Mouse (Mus musculus): ENCODE data around the gene Iqsec1. TPM values are rescaled to one million over a fixed set of nuclear protein-coding genes. Genes with fewer than 3 reads are reported as not detected.

Gene Iqsec1
- polyA plus RNA-seq, 1 experiment from 2014 or later: 17.9 TPM

GRCm38 (mm10) chr6:90787587-90787986 is 200.9 kb downstream of the Iqsec1 start:
- no peak overlapping the region for H3K4me3 ChIP-seq
- H3K27ac ChIP-seq: no peak overlapping the region
- H3K4me2 ChIP-seq (replicated peaks): no peak overlapping the region
- H3K9ac ChIP-seq: no peak overlapping the region
- ATAC-seq (ENCODE audit: low FRiP score, low read depth): no peak
- H3K36me3 ChIP-seq: no peaks in the 10 kb centered on the region
- H3K27me3 ChIP-seq (replicated peaks): no peaks in the 10 kb centered on the region
- 96% methylated on average over 3 of the region's 3 CpGs for WGBS
- no peaks in the 10 kb centered on the region for H3K9me3 ChIP-seq
- H3K4me1 ChIP-seq: peaks cover 39% of the 10 kb centered on the region

- no peak overlapping the region for H3K9ac ChIP-seq
- no peak for ATAC-seq (ENCODE audit: low FRiP score, low read depth)
- H3K4me2 ChIP-seq (replicated peaks): 0 out of 2 replicates have a peak overlapping the region, but pooled peaks have one; percentile 1
- peaks cover 44% of the 10 kb centered on the region for H3K4me1 ChIP-seq
- no peak overlapping the region for H3K27ac ChIP-seq
- no peaks in the 10 kb centered on the region for H3K9me3 ChIP-seq
- 63% methylated on average over 6 of the region's 6 CpGs for WGBS
- no peaks in the 10 kb centered on the region for H3K36me3 ChIP-seq
- H3K4me3 ChIP-seq: no peak overlapping the region
- no peaks in the 10 kb centered on the region for H3K27me3 ChIP-seq (replicated peaks)
These were observed 201.4 kb downstream of the Iqsec1 start for GRCm38 (mm10) chr6:90787036-90787435.

DNA sequence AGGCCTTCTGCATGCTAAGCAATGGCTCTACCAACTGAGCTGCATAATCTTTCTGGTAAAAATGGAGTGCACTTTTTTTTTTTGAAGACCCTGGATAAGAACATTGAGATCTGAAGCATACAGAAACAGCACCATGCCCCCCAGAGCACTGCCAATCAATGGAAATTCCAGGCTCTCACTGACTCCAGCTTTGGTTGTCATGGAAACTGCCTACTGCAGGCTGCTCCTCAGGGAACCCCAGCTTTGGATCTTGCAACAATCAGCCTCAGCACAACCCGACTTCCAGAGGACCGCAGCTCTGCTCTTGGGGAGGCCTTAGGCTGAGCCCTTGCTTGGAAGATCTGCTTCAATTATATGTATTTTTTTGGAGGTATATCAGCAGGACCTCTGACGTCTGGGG is 201.9 kb downstream of the Iqsec1 start:
- Histone ChIP-seq H3K4me2 (replicated peaks) (0 out of 2 replicates have a peak overlapping the region, but pooled peaks have one; percentile 1), H3K27me3 (replicated peaks) (no peaks in the 10 kb centered on the region), H3K4me1 (peaks cover 49% of the 10 kb centered on the region), H3K36me3 (no peaks in the 10 kb centered on the region), H3K9ac (no peak overlapping the region), H3K9me3 (no peaks in the 10 kb centered on the region), H3K4me3 (no peak overlapping the region), H3K27ac (no peak overlapping the region)
- 23% methylated on average over 3 of the region's 3 CpGs for WGBS
- no peak for ATAC-seq (ENCODE audit: low FRiP score, low read depth)

DNA sequence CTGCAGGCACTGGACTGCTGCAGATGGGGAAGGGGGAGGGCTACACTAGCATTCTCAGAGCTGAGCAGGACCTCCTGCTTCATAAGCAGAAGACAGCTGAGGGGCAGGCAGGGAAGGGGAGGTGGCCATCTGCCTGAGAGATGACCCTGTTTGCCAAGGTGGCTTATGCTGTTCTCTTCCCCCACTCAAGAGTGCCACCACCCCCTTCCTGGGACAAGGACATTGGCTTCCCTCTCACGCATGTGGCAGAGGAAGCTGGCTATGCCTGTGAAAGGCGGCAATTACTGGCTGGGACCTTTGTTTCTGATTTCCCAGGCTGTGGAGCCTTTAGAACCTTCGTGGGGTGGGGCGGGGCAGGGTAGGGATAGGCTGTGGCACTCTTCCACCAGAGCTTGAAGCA is 204.5 kb downstream of the Iqsec1 start:
- Histone ChIP-seq H3K27me3 (replicated peaks) (no peaks in the 10 kb centered on the region), H3K4me1 (peaks cover 75% of the 10 kb centered on the region), H3K9ac (no peak overlapping the region), H3K27ac (peak overlapping the region; percentile 57), H3K36me3 (no peaks in the 10 kb centered on the region), H3K9me3 (no peaks in the 10 kb centered on the region), H3K4me3 (no peak overlapping the region), H3K4me2 (replicated peaks) (no peak overlapping the region)
- WGBS: 16% methylated on average over 4 of the region's 4 CpGs
- no peak for ATAC-seq (ENCODE audit: low FRiP score, low read depth)

DNA sequence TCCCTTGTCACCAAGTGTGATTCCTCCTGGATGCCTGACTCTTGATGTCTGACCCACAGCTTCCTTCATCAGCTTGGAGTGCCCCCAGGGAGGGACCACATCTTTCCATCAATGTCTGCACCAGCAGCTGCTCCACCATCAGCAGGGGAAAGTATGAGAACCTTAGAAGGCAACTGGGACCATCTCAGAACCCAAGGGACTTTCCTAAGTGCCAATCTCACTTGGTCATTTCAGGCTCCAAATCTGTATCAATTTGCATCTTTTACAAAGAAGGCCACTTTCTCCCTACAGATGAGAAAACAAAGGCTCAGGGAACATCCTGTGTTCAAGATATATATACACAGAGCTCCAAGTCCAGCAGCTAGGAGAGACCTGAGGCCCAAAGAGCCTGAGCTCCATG is 205.3 kb downstream of the Iqsec1 start:
- Histone ChIP-seq H3K27ac (peak overlapping the region; percentile 83), H3K4me2 (replicated peaks) (0 out of 2 replicates have a peak overlapping the region, but pooled peaks have one; percentile 62), H3K27me3 (replicated peaks) (no peaks in the 10 kb centered on the region), H3K9me3 (no peaks in the 10 kb centered on the region), H3K4me1 (peaks cover 80% of the 10 kb centered on the region), H3K9ac (no peak overlapping the region), H3K36me3 (no peaks in the 10 kb centered on the region), H3K4me3 (no peak overlapping the region)
- ATAC-seq (ENCODE audit: low FRiP score, low read depth): no peak

DNA sequence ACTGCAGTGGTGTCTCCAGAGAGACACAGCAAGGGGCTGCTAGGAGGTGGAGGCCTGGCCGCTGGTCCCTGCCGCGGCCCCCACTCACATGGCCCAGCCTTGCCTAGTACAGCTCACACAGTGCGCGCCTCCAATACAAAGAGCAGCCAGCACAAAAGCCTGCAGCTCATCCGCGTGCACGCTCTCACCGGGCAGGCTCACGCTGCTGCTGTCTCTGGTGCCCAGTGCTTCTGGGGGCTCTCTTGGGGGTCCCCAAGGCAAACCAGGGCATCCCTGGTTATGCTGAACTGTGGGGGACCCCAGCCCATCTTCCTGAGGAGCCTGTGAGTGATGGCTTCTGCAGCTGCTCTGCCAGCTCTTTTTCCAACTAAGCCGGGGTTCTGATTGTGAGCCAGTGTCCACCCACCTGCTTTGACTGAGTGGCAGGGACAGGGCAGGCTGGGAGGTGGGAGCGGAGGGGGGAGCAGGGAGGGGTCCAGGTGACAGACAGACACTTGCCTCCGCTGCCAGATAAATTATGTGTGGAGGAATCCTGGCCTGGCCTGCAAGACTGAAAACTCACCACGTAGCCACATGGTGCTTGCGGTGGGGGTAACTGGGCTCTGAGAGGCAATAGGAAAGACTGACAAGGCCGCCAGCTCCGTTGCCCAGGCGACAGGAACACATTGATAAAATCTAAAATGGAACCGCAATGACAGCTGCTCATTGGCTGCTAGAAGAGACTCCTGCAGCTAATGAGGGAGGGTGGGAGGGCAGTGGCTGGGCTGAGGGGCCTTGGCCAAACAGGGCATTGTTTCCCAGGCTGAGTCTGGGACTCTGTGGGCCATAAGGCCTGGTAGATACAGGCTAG is 206.3 kb downstream of the Iqsec1 start:
- peak; percentile 84 for ATAC-seq (ENCODE audit: low FRiP score, low read depth)
- Histone ChIP-seq H3K27ac (peak overlapping the region; percentile 96), H3K9ac (peak overlapping the region; percentile 67), H3K4me2 (replicated peaks) (peak overlapping the region; percentile 62), H3K4me3 (peak overlapping the region; percentile 29), H3K27me3 (replicated peaks) (no peaks in the 10 kb centered on the region), H3K9me3 (no peaks in the 10 kb centered on the region), H3K36me3 (no peaks in the 10 kb centered on the region), H3K4me1 (peaks cover 82% of the 10 kb centered on the region)
- WGBS: 13% methylated on average over 19 of the region's 19 CpGs

DNA sequence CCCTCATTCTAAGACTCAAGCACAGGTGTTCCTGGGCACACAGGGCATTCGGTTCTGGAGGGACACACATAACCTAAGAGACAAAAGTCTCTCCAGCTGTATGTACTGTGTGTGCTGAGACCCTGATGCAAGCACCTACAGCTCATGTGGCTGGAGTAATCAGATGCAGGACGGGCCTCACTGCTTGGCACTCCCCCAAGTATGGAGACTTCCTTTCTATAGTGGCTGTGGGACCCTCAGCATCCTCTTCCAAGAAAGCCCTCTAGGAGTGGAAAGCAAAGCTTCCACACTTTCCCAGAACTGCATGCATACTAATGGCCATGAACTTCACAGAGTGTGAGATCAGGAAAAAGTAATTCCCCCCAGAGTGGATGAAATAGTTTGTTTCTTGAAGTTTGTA is 208.0 kb downstream of the Iqsec1 start:
- no peaks in the 10 kb centered on the region for H3K27me3 ChIP-seq (replicated peaks)
- H3K4me2 ChIP-seq (replicated peaks): peak overlapping the region; percentile 62
- peaks cover 69% of the 10 kb centered on the region for H3K4me1 ChIP-seq
- peak overlapping the region; percentile 11; the same call in 1 of the 2 replicates for H3K4me3 ChIP-seq
- ATAC-seq (ENCODE audit: low FRiP score, low read depth): no peak
- H3K9ac ChIP-seq: no peak overlapping the region
- 51% methylated on average over 2 of the region's 2 CpGs for WGBS
- H3K27ac ChIP-seq: no peak overlapping the region
- H3K36me3 ChIP-seq: no peaks in the 10 kb centered on the region
- H3K9me3 ChIP-seq: no peaks in the 10 kb centered on the region

DNA sequence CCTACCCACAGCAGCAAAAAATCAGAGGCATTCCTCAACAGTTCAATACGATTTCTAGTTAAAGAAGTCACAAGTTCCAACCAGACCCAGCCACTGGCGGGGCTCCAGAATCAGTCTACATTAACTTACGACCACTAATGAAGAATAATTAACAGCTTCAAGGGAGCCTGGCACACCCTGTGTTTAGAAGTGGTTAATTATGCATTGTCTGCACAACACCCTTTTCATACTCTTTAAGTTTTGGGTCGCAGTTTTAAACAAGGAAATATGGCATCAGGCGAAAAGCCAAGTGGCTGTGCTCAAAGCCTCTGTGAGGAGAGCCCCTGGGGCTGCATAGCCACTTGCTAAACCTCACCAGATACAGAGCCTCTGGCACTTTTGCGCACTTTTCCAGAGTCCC is 209.6 kb downstream of the Iqsec1 start:
- Histone ChIP-seq H3K9me3 (no peaks in the 10 kb centered on the region), H3K27ac (no peak overlapping the region), H3K9ac (no peak overlapping the region), H3K4me2 (replicated peaks) (peak overlapping the region; percentile 62), H3K36me3 (no peaks in the 10 kb centered on the region), H3K4me1 (peaks cover 60% of the 10 kb centered on the region), H3K4me3 (no peak overlapping the region), H3K27me3 (replicated peaks) (no peaks in the 10 kb centered on the region)
- WGBS: 61% methylated on average over 6 of the region's 6 CpGs
- ATAC-seq (ENCODE audit: low FRiP score, low read depth): no peak

- Histone ChIP-seq H3K9ac (no peak overlapping the region), H3K4me1 (peaks cover 45% of the 10 kb centered on the region), H3K36me3 (no peaks in the 10 kb centered on the region), H3K4me2 (replicated peaks) (no peak overlapping the region), H3K27ac (no peak overlapping the region), H3K9me3 (no peaks in the 10 kb centered on the region), H3K27me3 (replicated peaks) (no peaks in the 10 kb centered on the region), H3K4me3 (no peak overlapping the region)
- WGBS: 96% methylated on average over 1 of the region's 1 CpGs
- no peak for ATAC-seq (ENCODE audit: low FRiP score, low read depth)
These were observed 211.2 kb downstream of the Iqsec1 start for GRCm38 (mm10) chr6:90777302-90777701.

DNA sequence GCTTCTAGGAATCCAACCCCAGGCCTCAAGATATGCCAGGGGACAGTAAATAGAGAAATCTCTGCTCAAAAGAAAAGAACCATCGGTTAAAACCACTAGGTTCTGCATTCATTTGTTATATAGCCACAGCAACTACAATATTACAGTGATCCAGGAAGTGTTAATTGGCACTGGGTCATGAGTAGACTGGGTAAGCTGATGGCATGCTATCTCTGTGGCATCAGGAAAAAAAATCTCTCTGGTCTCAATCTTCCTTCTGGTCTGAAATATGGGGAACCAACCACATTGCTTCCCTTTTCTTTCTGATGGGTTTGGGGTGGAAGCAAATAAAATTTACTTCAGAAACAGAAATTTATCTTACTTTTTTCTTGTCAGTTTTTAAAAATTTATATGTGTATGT is 212.9 kb downstream of the Iqsec1 start:
- 97% methylated on average over 1 of the region's 1 CpGs for WGBS

GRCm38 (mm10) chr6:90773811-90774233 is 214.7 kb downstream of the Iqsec1 start:
- Histone ChIP-seq H3K4me2 (replicated peaks) (no peak overlapping the region), H3K9ac (no peak overlapping the region), H3K27me3 (replicated peaks) (no peaks in the 10 kb centered on the region), H3K4me3 (no peak overlapping the region), H3K4me1 (peaks cover 15% of the 10 kb centered on the region), H3K27ac (no peak overlapping the region), H3K36me3 (no peaks in the 10 kb centered on the region), H3K9me3 (no peaks in the 10 kb centered on the region)
- ATAC-seq (ENCODE audit: low FRiP score, low read depth): no peak

More for the DNA sequence above, 212.9 kb downstream of the Iqsec1 start:
- Histone ChIP-seq H3K4me1 (peaks cover 28% of the 10 kb centered on the region), H3K4me2 (replicated peaks) (no peak overlapping the region), H3K9me3 (no peaks in the 10 kb centered on the region), H3K27ac (no peak overlapping the region), H3K4me3 (no peak overlapping the region), H3K27me3 (replicated peaks) (no peaks in the 10 kb centered on the region), H3K9ac (no peak overlapping the region), H3K36me3 (no peaks in the 10 kb centered on the region)
- no peak for ATAC-seq (ENCODE audit: low FRiP score, low read depth)

- no peak overlapping the region for H3K4me2 ChIP-seq (replicated peaks)
- 88% methylated on average over 5 of the region's 5 CpGs for WGBS
- ATAC-seq (ENCODE audit: low FRiP score, low read depth): no peak
- H3K4me3 ChIP-seq: no peak overlapping the region
- H3K27ac ChIP-seq: no peak overlapping the region
- H3K27me3 ChIP-seq (replicated peaks): no peaks in the 10 kb centered on the region
- H3K36me3 ChIP-seq: no peaks in the 10 kb centered on the region
- no peaks in the 10 kb centered on the region for H3K9me3 ChIP-seq
- H3K9ac ChIP-seq: no peak overlapping the region
- peaks cover 13% of the 10 kb centered on the region for H3K4me1 ChIP-seq
These were observed 216.4 kb downstream of the Iqsec1 start for GRCm38 (mm10) chr6:90772120-90772519.

DNA sequence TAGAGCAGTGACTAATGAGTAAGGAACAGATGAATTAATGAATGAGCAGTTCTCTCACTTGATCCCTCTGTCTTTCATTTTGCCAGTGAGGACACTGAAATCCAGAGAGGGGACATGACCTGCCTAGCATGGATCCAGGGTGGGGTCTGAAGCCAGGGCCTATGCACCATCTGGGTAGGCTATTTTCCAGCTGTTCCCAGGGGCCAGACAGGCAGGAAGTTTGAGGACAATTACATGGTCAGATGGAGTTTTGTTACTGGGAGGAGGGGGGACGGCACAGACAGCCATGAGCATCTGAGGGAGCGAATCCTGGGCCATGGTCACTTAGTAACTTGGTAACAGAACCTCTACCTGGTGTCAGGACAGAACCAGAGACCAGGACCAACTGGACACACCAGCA is 220.0 kb downstream of the Iqsec1 start:
- Histone ChIP-seq H3K9me3 (no peaks in the 10 kb centered on the region), H3K4me2 (replicated peaks) (no peak overlapping the region), H3K36me3 (no peaks in the 10 kb centered on the region), H3K27me3 (replicated peaks) (no peaks in the 10 kb centered on the region), H3K9ac (no peak overlapping the region), H3K27ac (no peak overlapping the region), H3K4me3 (no peak overlapping the region), H3K4me1 (peaks cover 25% of the 10 kb centered on the region)
- ATAC-seq (ENCODE audit: low FRiP score, low read depth): no peak
- WGBS: 62% methylated on average over 2 of the region's 2 CpGs
